Mouse (Mus musculus) forebrain, embryonic 10.5 days (tissue): ENCODE data around the gene Itih4. TPM values are rescaled to one million over a fixed set of nuclear protein-coding genes. Genes with fewer than 3 reads are reported as not detected.

Experiments
- polyA plus RNA-seq: library from polyadenylated mRNA; unstranded; fragments of >200 nt; fragmentation: Nextera tagmentation; extraction: Ambion mirVana; gene quantifications from 2 replicates; pipeline ENCODE4 v1.2.1, GENCODE M21; 2016

The Itih4 gene
- polyA plus RNA-seq, 1 experiment from 2014 or later = not detected

Other genes starting within 250 kb of the Itih4 start
- 12.7 and 14.7 TPM in 2 replicates for gene Rft1, start 232.1 kb upstream of the Itih4 start, polyA plus RNA-seq
- 22.6 and 23.6 TPM in 2 replicates for gene Sfmbt1, start 171.6 kb upstream of the Itih4 start, polyA plus RNA-seq
- 21.9 and 22.8 TPM in 2 replicates for gene Tmem110, start 60.9 kb upstream of the Itih4 start, polyA plus RNA-seq
- 0.22 and 0.49 TPM in 2 replicates for gene Mustn1, start 7.3 kb upstream of the Itih4 start, polyA plus RNA-seq
- gene Itih3, start 37.3 kb downstream of the Itih4 start, polyA plus RNA-seq = 0.17 and 0.32 TPM in 2 replicates
- gene Itih1, start 56.8 kb downstream of the Itih4 start, polyA plus RNA-seq = not detected in 2 replicates
- 24.4 and 25.7 TPM in 2 replicates for gene Nek4, start 64.9 kb downstream of the Itih4 start, polyA plus RNA-seq
- 45.1 and 45.8 TPM in 2 replicates for gene Glt8d1, start 114.9 kb downstream of the Itih4 start, polyA plus RNA-seq
- 261 and 264 TPM in 2 replicates for gene Spcs1, start 115.2 kb downstream of the Itih4 start, polyA plus RNA-seq
- gene Pbrm1, start 132.7 kb downstream of the Itih4 start, polyA plus RNA-seq = 144 TPM in 2 replicates
- gene Gnl3, start 132.7 kb downstream of the Itih4 start, polyA plus RNA-seq = 133 and 152 TPM in 2 replicates
- gene Smim4, start 242.5 kb downstream of the Itih4 start, polyA plus RNA-seq = 58.3 and 58.8 TPM in 2 replicates
- 558 and 609 TPM in 2 replicates for gene Nt5dc2, start 244.6 kb downstream of the Itih4 start, polyA plus RNA-seq